In the genomic region with DNA sequence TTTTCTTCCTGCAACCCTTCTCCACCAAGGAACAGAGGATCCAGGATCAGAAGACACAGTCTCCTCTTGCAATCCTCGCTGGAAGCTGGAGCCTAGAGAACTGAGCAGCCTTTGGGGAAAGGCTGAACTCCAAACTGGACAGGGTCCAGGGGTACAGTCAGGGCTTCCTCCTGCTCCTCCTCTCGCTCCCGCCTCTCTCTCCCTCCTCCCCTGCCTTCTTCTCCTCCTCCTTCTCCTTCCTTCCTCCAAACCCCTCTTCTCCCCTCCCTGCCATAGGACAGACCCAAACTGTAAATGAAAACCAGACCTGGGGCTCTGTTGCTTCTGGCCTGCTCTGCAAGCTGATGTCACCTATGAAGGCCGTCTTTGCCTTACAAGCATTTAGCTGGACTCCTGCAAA, we compare ENCODE assay signal across 8 mouse cellular contexts. TPM values are rescaled to one million over a fixed set of nuclear protein-coding genes. Genes with fewer than 3 reads are reported as not detected.
DNase-seq lines count a peak whose midpoint lies in the region; ATAC-seq lines count a peak whose summit lies in the region.

A gene (minus strand): TSS at position 136 of the 400 bp plus-strand sequence.

- H3K27me3 ChIP-seq in intestine, embryonic 16.5 days (replicated peaks; ENCODE audit: control insufficient read depth, insufficient read depth, low read length): no peaks in the 10 kb centered on the region
- no peaks in the 10 kb centered on the region for H3K27me3 ChIP-seq in liver, embryonic 16.5 days (ENCODE audit: control insufficient read depth, insufficient read depth, low read depth, low read length)
- H3K27me3 ChIP-seq in midbrain, embryonic 11.5 days (ENCODE audit: control insufficient read depth, insufficient read depth, low read length): no peaks in the 10 kb centered on the region

- no peaks in the 10 kb centered on the region for H3K9me3 ChIP-seq in intestine, embryonic 16.5 days (ENCODE audit: control insufficient read depth, low read length)
- H3K9me3 ChIP-seq in liver, embryonic 16.5 days (replicated peaks; ENCODE audit: control insufficient read depth, low read length): no peaks in the 10 kb centered on the region
- no peaks in the 10 kb centered on the region for H3K9me3 ChIP-seq in midbrain, embryonic 11.5 days (ENCODE audit: control insufficient read depth, low read length)

- H3K4me3 ChIP-seq in intestine, embryonic 16.5 days (ENCODE audit: low read length): peak within 1 kb of the TSS; percentile 55
- H3K4me3 ChIP-seq in liver, embryonic 16.5 days (ENCODE audit: low read depth, low read length): peak within 1 kb of the TSS; percentile 20; the same call in 1 of the 2 replicates
- H3K4me3 ChIP-seq in midbrain, embryonic 11.5 days (ENCODE audit: low read depth, low read length): no peak within 1 kb of the TSS

- peak within 1 kb of the TSS; percentile 74 for H3K9ac ChIP-seq in intestine, embryonic 16.5 days (ENCODE audit: low read depth, low read length)
- no peak within 1 kb of the TSS for H3K9ac ChIP-seq in liver, embryonic 16.5 days (ENCODE audit: low read depth, low read length)
- no peak within 1 kb of the TSS for H3K9ac ChIP-seq in midbrain, embryonic 11.5 days (ENCODE audit: low read length)

- 30% methylated on average over 4 of the region's 4 CpGs for WGBS in intestine, embryonic 16.5 days
- WGBS in liver, embryonic 16.5 days (ENCODE audit: insufficient replicate concordance): 30% methylated on average over 4 of the region's 4 CpGs
- 55% methylated on average over 4 of the region's 4 CpGs for WGBS in midbrain, embryonic 11.5 days

- DNase-seq in embryo, embryonic 10.5 days (ENCODE audit: low spot score): peak; percentile 35
- no peak for DNase-seq in embryo, embryonic 10 days (ENCODE audit: low spot score)
- DNase-seq in gastrocnemius, adult 8-10 months (ENCODE audit: low spot score in 2 of 2): peak; percentile 51
- peak; percentile 75 for DNase-seq in testis, postnatal 10 days (ENCODE audit: low spot score)
- DNase-seq in midbrain, embryonic 11.5 days (ENCODE audit: low spot score, missing footprints): no peak

- peak; percentile 84 for ATAC-seq in intestine, embryonic 16.5 days
- no peak for ATAC-seq in liver, embryonic 16.5 days (ENCODE audit: low read depth)
- no peak for ATAC-seq in midbrain, embryonic 11.5 days (ENCODE audit: low FRiP score)
- ATAC-seq in erythroblast, adult 5-6 weeks (replicated peaks; ENCODE audit: low FRiP score, poor library complexity, severe bottlenecking): no peak

- H3K4me2 ChIP-seq in intestine, embryonic 16.5 days (ENCODE audit: low read depth, low read length): peak within 1 kb of the TSS; percentile 64
- H3K4me2 ChIP-seq in liver, embryonic 16.5 days (ENCODE audit: low read depth, low read length): no peak within 1 kb of the TSS
- H3K4me2 ChIP-seq in midbrain, embryonic 11.5 days: no peak within 1 kb of the TSS

- no peaks in the 10 kb centered on the region for H3K36me3 ChIP-seq in intestine, embryonic 16.5 days (ENCODE audit: control insufficient read depth, insufficient read depth, low read length)
- no peaks in the 10 kb centered on the region for H3K36me3 ChIP-seq in liver, embryonic 16.5 days (ENCODE audit: control insufficient read depth, insufficient read depth)
- no peaks in the 10 kb centered on the region for H3K36me3 ChIP-seq in midbrain, embryonic 11.5 days (ENCODE audit: control insufficient read depth, insufficient read depth, low read length)

- peak within 1 kb of the TSS; percentile 77 for H3K27ac ChIP-seq in intestine, embryonic 16.5 days (ENCODE audit: low read length)
- no peak within 1 kb of the TSS for H3K27ac ChIP-seq in liver, embryonic 16.5 days (ENCODE audit: low read length)
- H3K27ac ChIP-seq in midbrain, embryonic 11.5 days (ENCODE audit: low read depth, low read length): no peak within 1 kb of the TSS

- H3K4me1 ChIP-seq in intestine, embryonic 16.5 days (ENCODE audit: control insufficient read depth, insufficient read depth, low read length): peaks cover 17% of the 10 kb centered on the region
- no peaks in the 10 kb centered on the region for H3K4me1 ChIP-seq in liver, embryonic 16.5 days (ENCODE audit: control insufficient read depth, low read depth, low read length)
- no peaks in the 10 kb centered on the region for H3K4me1 ChIP-seq in midbrain, embryonic 11.5 days (ENCODE audit: control insufficient read depth, insufficient read depth, low read length)

RNA-seq across cellular contexts. Expression of the gene that starts here (rescaled TPM):
- 10 to 100 TPM; 12.8 to 21.0 (median 16.7) TPM for total RNA-seq in gastrocnemius, adult 8-10 months (2022)
- polyA plus RNA-seq in intestine, embryonic 16.5 days (2015; fragmentation: Nextera tagmentation; extraction: Ambion mirVana): 61.9 and 70.6 TPM in 2 replicates
- 4.0 and 6.8 TPM in 2 replicates for polyA plus RNA-seq in liver, embryonic 16.5 days (2015; fragmentation: Nextera tagmentation; extraction: Ambion mirVana)
- polyA plus RNA-seq in midbrain, embryonic 11.5 days (2014; fragmentation: Nextera tagmentation; extraction: Ambion mirVana): 6.5 and 6.7 TPM in 2 replicates
- 0.21 TPM in 1 of 2 replicates, not detected in the other for total RNA-seq in erythroblast, adult 5-6 weeks (2015; ENCODE audit: low replicate concordance)
- 0.14 TPM in 1 of 2 replicates, not detected in the other for total RNA-seq in erythroblast, adult 5-6 weeks (2017; ENCODE audit: low replicate concordance)

Comparison
In these comparisons a context has a peak if more than half of its experiments do, and no peak if none do; other contexts are left out.
1. RNA of the gene that starts here (total RNA-seq): 12.8 to 21.0 TPM in gastrocnemius, adult 8-10 months; 0.14 to 0.21 TPM in erythroblast, adult 5-6 weeks; every median in the first group is over 10 times any median in the second.
2. DNase-seq: peak in embryo, embryonic 10.5 days (single experiment), gastrocnemius, adult 8-10 months (2 of 2) and testis, postnatal 10 days (single experiment); none in embryo, embryonic 10 days (single experiment) and midbrain, embryonic 11.5 days (single experiment).